Mouse (Mus musculus) heart, adult 2 months (tissue): ENCODE data around the gene Mnt. TPM values are rescaled to one million over a fixed set of nuclear protein-coding genes. Genes with fewer than 3 reads are reported as not detected.

Experiments used
- DNase-seq, 2 experiments: peaks; one replicate each; pipeline ENCODE4 v3.0.0; 2021
- H3K27ac ChIP-seq: fragments of 200-600 bp; 2 replicates; pipeline ENCODE4 v1.8.1; 2022
- H3K27me3 ChIP-seq: fragments of 200-500 bp; 2 replicates; pipeline ENCODE4 v1.6.1; 2012; ENCODE audit warnings: mild to moderate bottlenecking, low read length, inconsistent platforms, mixed read lengths; ENCODE audit not compliant: control insufficient read depth, insufficient read depth
- H3K36me3 ChIP-seq: fragments of 200-500 bp; 2 replicates; pipeline ENCODE4 v1.6.1; 2012; ENCODE audit warnings: low read length, inconsistent platforms; ENCODE audit not compliant: control insufficient read depth, insufficient read depth
- H3K4me1 ChIP-seq: fragments of 200-500 bp; 2 replicates; pipeline ENCODE4 v1.6.1; 2011; ENCODE audit warnings: low read length; ENCODE audit not compliant: control insufficient read depth, insufficient read depth
- H3K4me3 ChIP-seq: fragments of 200-600 bp; 2 replicates; pipeline ENCODE4 v1.8.1; 2022
- H3K79me2 ChIP-seq: fragments of 200-500 bp; replicated peaks from 2 replicates; pipeline ENCODE4 v1.6.1; 2012; ENCODE audit warnings: mild to moderate bottlenecking, inconsistent platforms, low read length, moderate library complexity, mixed read lengths; ENCODE audit not compliant: control insufficient read depth, insufficient read depth
- H3K9ac ChIP-seq: fragments of 200-500 bp; 2 replicates; pipeline ENCODE4 v1.6.1; 2012; ENCODE audit warnings: low read depth, mild to moderate bottlenecking, control low read depth, inconsistent platforms, low read length, mixed read lengths
- CTCF ChIP-seq: fragments of 200-600 bp; IDR thresholded peaks from 2 replicates; pipeline ENCODE4 v1.8.1; 2022; ENCODE audit warnings: antibody characterized with exemption, mild to moderate bottlenecking, moderate library complexity
- EP300 ChIP-seq: fragments of 200-500 bp; IDR thresholded peaks from 2 replicates; pipeline ENCODE4 v1.6.1; 2011; ENCODE audit warnings: low read depth, low read length, control low read depth; ENCODE audit not compliant: insufficient read depth
- POLR2A ChIP-seq: fragments of 200-500 bp; IDR thresholded peaks from 2 replicates; pipeline ENCODE4 v1.6.1; 2011; ENCODE audit warnings: mild to moderate bottlenecking, low read depth, low read length, control low read depth; ENCODE audit not compliant: insufficient read depth
- WGBS: fragments of 180-500 bp; shearing (Covaris S2); methylation state at CpG from one replicate; pipeline ENCODE4 v1.1.7; 2018; 5-methylcytosine and 5-hydroxymethylcytosine counted together
- intact Hi-C: fragments of 180-260 bp; cut with DNase I; formaldehyde crosslinking; loops from one replicate; pipeline ENCODE4 v1.15.1; 2025
- long read RNA-seq: library from polyadenylated mRNA; stranded (forward); transcript quantifications from one replicate; pipeline ENCODE4 v2.0.0, GENCODE M21; 2021
- polyA plus RNA-seq: library from polyadenylated mRNA; depleted of rRNA; stranded (reverse); fragments of >200 nt; gene quantifications from 2 replicates; pipeline ENCODE4 v1.2.3, GENCODE M21; 2012; rRNA removed
- total RNA-seq, 2 experiments: library from RNA; stranded (reverse); gene quantifications; 2 replicates each; pipeline ENCODE4 v1.2.3; 2021

Mnt gene
- total RNA-seq = 10 to 100 TPM in 1 of 2 experiments, 1 to 10 TPM in 1; 6.7 to 10.7 TPM
- polyA plus RNA-seq = 5.4 and 6.9 TPM in 2 replicates
- long read RNA-seq, full-length matches to known transcripts = 1 of 6 reads
- long read RNA-seq, partial matches to known transcripts = 5 of 6 reads
- long read RNA-seq, other reads (novel, unspliced or antisense) = 0 of 6 reads

- 1% methylated on average over 70 of the region's 70 CpGs for WGBS
- H3K27ac ChIP-seq = peak within 1 kb of the TSS; percentile 98
- H3K9ac ChIP-seq = peak within 1 kb of the TSS; percentile 95
- DNase-seq = peak; percentile 98 to 100
- H3K4me1 ChIP-seq = peaks cover 23% of the 10 kb centered on the region
- peak within 1 kb of the TSS; percentile 99 for H3K4me3 ChIP-seq
- no peaks in the 10 kb centered on the region for H3K36me3 ChIP-seq
- H3K79me2 ChIP-seq = no peaks in the 10 kb centered on the region
- TF ChIP-seq CTCF = peak; percentile 36
- no peak for TF ChIP-seq EP300
- TF ChIP-seq POLR2A = peak; percentile 79
- H3K27me3 ChIP-seq = no peaks in the 10 kb centered on the region
- intact Hi-C loops = loop anchor here (1.0 to 10.0 kb wide), 5 partner anchors 9 to 632 kb away; partner anchors contain the start of genes Cluh, Hic1, Pafah1b1 and Tlcd2
These were observed at the start of gene Mnt for GRCm38 (mm10) chr11:74830256-74831161. Gene Mnt, plus strand, starts transcription at chr11:74830920.

DNA sequence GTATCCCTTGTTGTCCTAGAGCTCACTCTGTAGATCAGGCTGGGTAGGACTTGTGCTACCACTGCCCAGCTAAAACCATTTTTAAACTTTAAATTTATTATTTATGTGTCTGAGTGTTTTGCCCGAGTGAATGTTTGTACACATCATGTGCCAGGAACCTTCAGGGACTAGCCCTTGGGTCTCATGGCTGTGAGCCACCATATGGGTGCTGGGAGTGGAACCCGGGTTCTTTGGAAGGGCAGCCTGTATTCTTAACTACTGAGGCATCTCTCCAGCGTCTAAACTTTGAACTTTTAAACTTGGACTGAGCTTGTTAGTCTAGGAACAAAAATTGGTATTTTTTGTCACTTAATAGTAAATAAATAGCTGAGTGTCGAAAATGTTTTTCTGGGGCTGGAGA lies 37.8 kb upstream of the Mnt start:
- H3K79me2 ChIP-seq = no peaks in the 10 kb centered on the region
- H3K4me3 ChIP-seq = no peak overlapping the region
- no peaks in the 10 kb centered on the region for H3K27me3 ChIP-seq
- H3K9ac ChIP-seq = no peak overlapping the region
- no peak overlapping the region for H3K27ac ChIP-seq
- intact Hi-C loops = no loop called here
- H3K4me1 ChIP-seq = no peaks in the 10 kb centered on the region
- DNase-seq = no peak
- H3K36me3 ChIP-seq = peaks cover 2% of the 10 kb centered on the region
- TF ChIP-seq POLR2A (no peak), EP300 (no peak), CTCF (no peak)
- WGBS = 95% methylated on average over 4 of the region's 4 CpGs

- WGBS = 79% methylated on average over 4 of the region's 4 CpGs
- Histone ChIP-seq H3K4me1 (no peaks in the 10 kb centered on the region), H3K9ac (no peak overlapping the region), H3K27me3 (no peaks in the 10 kb centered on the region), H3K4me3 (no peak overlapping the region), H3K27ac (no peak overlapping the region), H3K36me3 (no peaks in the 10 kb centered on the region), H3K79me2 (no peaks in the 10 kb centered on the region)
- intact Hi-C loops = loop anchor here (5.0 kb wide), 1 partner anchor 118 kb away; no protein-coding TSS in a partner anchor
- DNase-seq = no peak
- TF ChIP-seq CTCF (no peak), EP300 (no peak), POLR2A (no peak)
These were observed 30.1 kb upstream of the Mnt start for GRCm38 (mm10) chr11:74800658-74801057.

- Histone ChIP-seq H3K9ac (no peak overlapping the region), H3K4me1 (no peaks in the 10 kb centered on the region), H3K79me2 (no peaks in the 10 kb centered on the region), H3K4me3 (no peak overlapping the region), H3K27ac (no peak overlapping the region), H3K36me3 (no peaks in the 10 kb centered on the region), H3K27me3 (no peaks in the 10 kb centered on the region)
- intact Hi-C loops = loop anchor here (5.0 kb wide), 1 partner anchor 122 kb away; no protein-coding TSS in a partner anchor
- TF ChIP-seq EP300 = no peak
- TF ChIP-seq CTCF = no peak
- no peak for DNase-seq
- WGBS = 86% methylated on average over 3 of the region's 3 CpGs
These were observed 26.6 kb upstream of the Mnt start for GRCm38 (mm10) chr11:74804081-74804627.

DNA sequence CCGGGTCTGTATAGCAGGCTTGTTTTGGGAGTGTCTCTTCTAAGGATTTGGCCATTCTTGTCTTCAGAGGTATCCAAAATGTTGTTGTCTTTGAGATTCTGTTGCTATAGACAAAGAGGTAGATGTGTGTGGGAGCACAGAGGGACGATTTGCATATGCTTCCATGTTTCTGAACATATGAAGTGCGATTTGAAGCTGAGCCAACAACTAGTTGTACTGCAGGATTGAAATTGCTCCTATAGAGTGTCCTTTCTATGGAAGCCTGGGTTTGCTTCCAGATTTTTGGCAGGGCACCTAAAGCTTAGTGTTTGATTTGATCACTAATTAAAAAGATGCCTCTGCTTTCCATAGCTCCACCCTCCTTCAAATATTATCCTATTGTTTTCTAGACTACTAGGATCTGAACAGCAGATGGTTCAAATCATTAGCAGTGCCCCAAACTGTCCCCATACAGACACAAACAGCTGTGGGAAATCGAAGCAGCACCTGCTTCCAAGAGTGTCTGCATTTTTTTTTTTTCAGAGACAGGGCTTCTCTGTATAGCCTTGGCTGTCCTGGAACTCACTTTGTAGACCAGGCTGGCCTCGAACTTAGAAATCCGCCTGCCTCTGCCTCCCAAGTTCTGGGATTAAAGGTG lies 23.4 kb upstream of the Mnt start:
- H3K4me1 ChIP-seq = no peaks in the 10 kb centered on the region
- no peak overlapping the region for H3K27ac ChIP-seq
- no peaks in the 10 kb centered on the region for H3K36me3 ChIP-seq
- no peaks in the 10 kb centered on the region for H3K79me2 ChIP-seq
- intact Hi-C loops = no loop called here
- TF ChIP-seq EP300 = no peak
- no peak for TF ChIP-seq POLR2A
- TF ChIP-seq CTCF = no peak
- H3K9ac ChIP-seq = no peak overlapping the region
- no peak overlapping the region for H3K4me3 ChIP-seq
- 89% methylated on average over 6 of the region's 6 CpGs for WGBS
- no peaks in the 10 kb centered on the region for H3K27me3 ChIP-seq
- DNase-seq = no peak
